Mouse (Mus musculus) midbrain, embryonic 14.5 days (tissue): ENCODE measurements around the gene Lin28b. TPM values are rescaled to one million over a fixed set of nuclear protein-coding genes. Genes with fewer than 3 reads are reported as not detected.

ENCODE experiments used
- ATAC-seq: fragments of 200-750 bp; cut with Nextera tagmentation; 2 replicates; pipeline ENCODE4 v1.8.0; 2017; ENCODE audit warnings: moderate number of reproducible peaks, moderate library complexity; ENCODE audit not compliant: low FRiP score, low TSS enrichment
- DNase-seq: peaks from one replicate; pipeline ENCODE4 v3.0.0-alpha.2; 2015
- H3K27ac ChIP-seq: fragments of 300-500 bp; sonication (generic); replicated peaks from 2 replicates; pipeline ENCODE4 v1.5.1; 2014; ENCODE audit warnings: mild to moderate bottlenecking, low read depth, low read length, moderate library complexity
- H3K27me3 ChIP-seq: fragments of 300-500 bp; sonication (generic); 2 replicates; pipeline ENCODE4 v1.6.1; 2014; ENCODE audit warnings: low read length, control low read depth, mixed read lengths; ENCODE audit not compliant: control insufficient read depth, insufficient read depth
- H3K36me3 ChIP-seq: fragments of 300-500 bp; sonication (generic); 2 replicates; pipeline ENCODE4 v1.6.1; 2014; ENCODE audit warnings: low read length, control low read depth; ENCODE audit not compliant: control insufficient read depth, insufficient read depth
- H3K4me1 ChIP-seq: fragments of 300-500 bp; sonication (generic); 2 replicates; pipeline ENCODE4 v1.6.1; 2014; ENCODE audit warnings: mild to moderate bottlenecking, antibody characterized with exemption, low read length, control low read depth; ENCODE audit not compliant: control insufficient read depth, insufficient read depth
- H3K4me2 ChIP-seq: fragments of 300-500 bp; sonication (generic); 2 replicates; pipeline ENCODE4 v1.6.1; 2014; ENCODE audit warnings: mild to moderate bottlenecking, low read length, moderate library complexity
- H3K4me3 ChIP-seq: fragments of 300-500 bp; sonication (generic); replicated peaks from 2 replicates; pipeline ENCODE4 v1.5.1; 2014; ENCODE audit warnings: low read depth, low read length
- H3K9ac ChIP-seq: fragments of 300-500 bp; sonication (generic); replicated peaks from 2 replicates; pipeline ENCODE4 v1.6.1; 2014; ENCODE audit warnings: mild to moderate bottlenecking, low read length, moderate library complexity
- H3K9me3 ChIP-seq: fragments of 300-500 bp; sonication (generic); 2 replicates; pipeline ENCODE4 v1.6.1; 2016; ENCODE audit warnings: low read length, control low read depth, mixed read lengths; ENCODE audit not compliant: control insufficient read depth
- WGBS: fragments of 180-500 bp; shearing (Covaris S2); extraction: QIAGEN DNeasy Blood & Tissue Kit; methylation state at CpG from one replicate; pipeline ENCODE4 v1.1.7; 2014; 5-methylcytosine and 5-hydroxymethylcytosine counted together
- polyA plus RNA-seq: library from polyadenylated mRNA; unstranded; fragments of >200 nt; fragmentation: Nextera tagmentation; extraction: Ambion mirVana; gene quantifications from 2 replicates; pipeline ENCODE4 v1.2.1, GENCODE M21; 2014

Gene Lin28b
- polyA plus RNA-seq, 1 experiment from 2014 or later: 11.0 TPM

- Histone ChIP-seq H3K4me3 (peak overlapping the region; percentile 17), H3K4me2 (peak overlapping the region; percentile 52), H3K36me3 (no peaks in the 10 kb centered on the region), H3K27me3 (no peaks in the 10 kb centered on the region), H3K9ac (peak overlapping the region; percentile 49), H3K27ac (peak overlapping the region; percentile 84), H3K4me1 (peaks cover 11% of the 10 kb centered on the region), H3K9me3 (no peaks in the 10 kb centered on the region)
- DNase-seq (peak; percentile 26), ATAC-seq (no peak; the same call in 1 of the 2 replicates)
Measured at GRCm38 (mm10) chr10:45446625-45447024, 39.6 kb downstream of the Lin28b start.

GRCm38 (mm10) chr10:45446215-45446614 lies 40.0 kb downstream of the Lin28b start:
- Histone ChIP-seq H3K4me3 (peak overlapping the region; percentile 17), H3K27me3 (no peaks in the 10 kb centered on the region), H3K4me1 (peaks cover 11% of the 10 kb centered on the region), H3K36me3 (no peaks in the 10 kb centered on the region), H3K9ac (peak overlapping the region; percentile 49), H3K9me3 (no peaks in the 10 kb centered on the region), H3K4me2 (peak overlapping the region; percentile 52), H3K27ac (peak overlapping the region; percentile 84)
- under 1% methylated on average over 8 of the region's 8 CpGs for WGBS
- DNase-seq (peak; percentile 72), ATAC-seq (peak; percentile 64; the same call in 1 of the 2 replicates)

GRCm38 (mm10) chr10:45422372-45422771 lies 63.8 kb downstream of the Lin28b start:
- H3K9ac ChIP-seq: no peak overlapping the region
- no peak for DNase-seq
- no peaks in the 10 kb centered on the region for H3K9me3 ChIP-seq
- H3K4me2 ChIP-seq: no peak overlapping the region
- no peaks in the 10 kb centered on the region for H3K27me3 ChIP-seq
- no peak for ATAC-seq
- no peaks in the 10 kb centered on the region for H3K4me1 ChIP-seq
- WGBS: 98% methylated on average over 1 of the region's 1 CpGs
- H3K27ac ChIP-seq: no peak overlapping the region
- H3K36me3 ChIP-seq: 0 out of 2 replicates have a peak, but pooled peaks cover 2% of the 10 kb centered on the region
- no peak overlapping the region for H3K4me3 ChIP-seq

- Histone ChIP-seq H3K27ac (no peak overlapping the region), H3K27me3 (no peaks in the 10 kb centered on the region), H3K4me1 (0 out of 2 replicates have a peak, but pooled peaks cover 3% of the 10 kb centered on the region), H3K9me3 (no peaks in the 10 kb centered on the region), H3K4me3 (no peak overlapping the region), H3K9ac (no peak overlapping the region), H3K4me2 (no peak overlapping the region), H3K36me3 (no peaks in the 10 kb centered on the region)
- WGBS: 26% methylated on average over 5 of the region's 5 CpGs
- ATAC-seq (no peak), DNase-seq (no peak)
Measured at GRCm38 (mm10) chr10:45412144-45412543, 74.1 kb downstream of the Lin28b start.

GRCm38 (mm10) chr10:45411741-45412140 lies 74.5 kb downstream of the Lin28b start:
- no peak overlapping the region for H3K4me3 ChIP-seq
- H3K4me1 ChIP-seq: 0 out of 2 replicates have a peak, but pooled peaks cover 3% of the 10 kb centered on the region
- DNase-seq (no peak), ATAC-seq (no peak)
- WGBS: 15% methylated on average over 2 of the region's 2 CpGs
- no peak overlapping the region for H3K4me2 ChIP-seq
- H3K9me3 ChIP-seq: no peaks in the 10 kb centered on the region
- no peaks in the 10 kb centered on the region for H3K36me3 ChIP-seq
- no peak overlapping the region for H3K9ac ChIP-seq
- H3K27me3 ChIP-seq: no peaks in the 10 kb centered on the region
- H3K27ac ChIP-seq: no peak overlapping the region

GRCm38 (mm10) chr10:45410624-45411341 lies 75.4 kb downstream of the Lin28b start:
- H3K4me3 ChIP-seq: no peak overlapping the region
- ATAC-seq (peak; percentile 82), DNase-seq (peak; percentile 37)
- H3K4me2 ChIP-seq: 0 out of 2 replicates have a peak overlapping the region, but pooled peaks have one; percentile 13
- no peak overlapping the region for H3K9ac ChIP-seq
- no peaks in the 10 kb centered on the region for H3K9me3 ChIP-seq
- no peak overlapping the region for H3K27ac ChIP-seq
- H3K27me3 ChIP-seq: no peaks in the 10 kb centered on the region
- WGBS: 7% methylated on average over 10 of the region's 10 CpGs
- 0 out of 2 replicates have a peak, but pooled peaks cover 3% of the 10 kb centered on the region for H3K4me1 ChIP-seq
- H3K36me3 ChIP-seq: no peaks in the 10 kb centered on the region

- no peaks in the 10 kb centered on the region for H3K36me3 ChIP-seq
- H3K4me2 ChIP-seq: no peak overlapping the region
- ATAC-seq (no peak), DNase-seq (no peak)
- H3K9me3 ChIP-seq: no peaks in the 10 kb centered on the region
- no peaks in the 10 kb centered on the region for H3K4me1 ChIP-seq
- H3K4me3 ChIP-seq: no peak overlapping the region
- H3K9ac ChIP-seq: no peak overlapping the region
- H3K27me3 ChIP-seq: no peaks in the 10 kb centered on the region
- WGBS: 92% methylated on average over 7 of the region's 7 CpGs
- no peak overlapping the region for H3K27ac ChIP-seq
Measured at GRCm38 (mm10) chr10:45399702-45400243, 86.4 kb downstream of the Lin28b start.

GRCm38 (mm10) chr10:45398211-45398610 lies 88.0 kb downstream of the Lin28b start:
- 80% methylated on average over 1 of the region's 1 CpGs for WGBS

GRCm38 (mm10) chr10:45382637-45382958 lies 103.6 kb downstream of the Lin28b start:
- H3K36me3 ChIP-seq: no peaks in the 10 kb centered on the region
- DNase-seq (no peak), ATAC-seq (no peak)
- WGBS: 56% methylated on average over 3 of the region's 3 CpGs
- no peak overlapping the region for H3K9ac ChIP-seq
- H3K4me1 ChIP-seq: no peaks in the 10 kb centered on the region
- H3K9me3 ChIP-seq: no peaks in the 10 kb centered on the region
- H3K27ac ChIP-seq: no peak overlapping the region
- no peak overlapping the region for H3K4me2 ChIP-seq
- no peak overlapping the region for H3K4me3 ChIP-seq
- H3K27me3 ChIP-seq: no peaks in the 10 kb centered on the region

More at GRCm38 (mm10) chr10:45398211-45398610, 88.0 kb downstream of the Lin28b start:
- Histone ChIP-seq H3K27me3 (no peaks in the 10 kb centered on the region), H3K36me3 (no peaks in the 10 kb centered on the region), H3K9me3 (no peaks in the 10 kb centered on the region), H3K4me2 (no peak overlapping the region), H3K9ac (no peak overlapping the region), H3K4me3 (no peak overlapping the region), H3K27ac (no peak overlapping the region), H3K4me1 (no peaks in the 10 kb centered on the region)
- ATAC-seq (no peak), DNase-seq (no peak)
